Mouse (Mus musculus) small intestine, adult 2 months (tissue): Measurements from ENCODE around the gene Krt42.

Source experiments
- CTCF ChIP-seq: fragments of 200-500 bp; IDR thresholded peaks from 2 replicates; pipeline ENCODE4 v1.5.1; 2012; ENCODE audit warnings: low read depth, mild to moderate bottlenecking, control low read depth, inconsistent platforms, low read length, moderate library complexity, mixed read lengths; ENCODE audit not compliant: insufficient replicate concordance, insufficient read length; ENCODE audit errors: extremely low read depth
- POLR2A ChIP-seq: fragments of 200-500 bp; IDR thresholded peaks from 2 replicates; pipeline ENCODE4 v1.6.1; 2012; ENCODE audit warnings: low read depth, mild to moderate bottlenecking, control low read depth, inconsistent platforms, low read length, moderate library complexity

DNA sequence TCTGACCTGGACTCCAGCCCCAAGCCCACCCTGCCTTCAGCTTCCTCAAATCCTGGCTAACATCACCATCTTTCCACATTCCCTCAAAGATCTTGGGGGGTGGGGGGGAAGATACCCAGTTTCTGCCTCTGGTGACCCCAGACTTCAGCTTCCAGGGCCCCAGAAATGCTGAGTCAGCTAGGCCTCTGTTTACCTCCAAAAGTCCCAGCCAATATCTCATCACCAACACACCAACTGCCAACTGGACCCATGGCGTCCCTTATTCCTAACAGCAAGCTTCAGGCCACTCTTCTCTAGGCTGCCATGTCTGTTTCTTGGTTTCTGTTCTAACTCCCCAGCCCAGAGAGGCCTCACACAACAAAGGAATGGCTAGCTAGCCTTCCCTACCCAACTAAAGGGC lies 2.2 kb upstream of the Krt42 start:
- TF ChIP-seq CTCF (no peak), POLR2A (no peak)
